Mouse (Mus musculus): ENCODE data around the gene Rdh14. TPM values are rescaled to one million over a fixed set of nuclear protein-coding genes. Genes with fewer than 3 reads are reported as not detected.
A peak's percentile ranks its signal among the peaks of the same experiment; 100 is the strongest.

Gene Rdh14
- 27.0 and 28.4 TPM in 2 replicates for polyA plus RNA-seq (2015; fragmentation: Nextera tagmentation; extraction: Ambion mirVana)

- Histone ChIP-seq H3K4me1 (peaks cover 9% of the 10 kb centered on the region), H3K36me3 (ENCODE audit: poor library complexity, severe bottlenecking) (peaks cover 8% of the 10 kb centered on the region; the same call in 1 of the 2 replicates), H3K4me3 (peak within 1 kb of the TSS; percentile 82), H3K9me3 (replicated peaks) (no peaks in the 10 kb centered on the region), H3K4me2 (peak within 1 kb of the TSS; percentile 83), H3K27me3 (no peaks in the 10 kb centered on the region), H3K9ac (peak within 1 kb of the TSS; percentile 94), H3K27ac (peak within 1 kb of the TSS; percentile 87)
- ATAC-seq: peak; percentile 98
- WGBS: under 1% methylated on average over 53 of the region's 53 CpGs
These were observed at the start of gene Rdh14 for GRCm38 (mm10) chr12:10390671-10391441. Gene Rdh14, plus strand, starts transcription at chr12:10390772.

- H3K9me3 ChIP-seq (replicated peaks): no peaks in the 10 kb centered on the region
- 51% methylated on average over 3 of the region's 3 CpGs for WGBS
- ATAC-seq: no peak
These were observed 39.9 kb upstream of the Rdh14 start for GRCm38 (mm10) chr12:10350706-10351105.

GRCm38 (mm10) chr12:10357756-10358155 lies 32.8 kb upstream of the Rdh14 start:
- no peaks in the 10 kb centered on the region for H3K4me1 ChIP-seq
- H3K4me3 ChIP-seq: no peak overlapping the region
- no peaks in the 10 kb centered on the region for H3K36me3 ChIP-seq (ENCODE audit: poor library complexity, severe bottlenecking)
- no peaks in the 10 kb centered on the region for H3K27me3 ChIP-seq
- H3K9ac ChIP-seq: no peak overlapping the region
- H3K27ac ChIP-seq: no peak overlapping the region
- no peak overlapping the region for H3K4me2 ChIP-seq
- 63% methylated on average over 6 of the region's 6 CpGs for WGBS
- no peak for ATAC-seq
- no peaks in the 10 kb centered on the region for H3K9me3 ChIP-seq (replicated peaks)

More at GRCm38 (mm10) chr12:10350706-10351105, 39.9 kb upstream of the Rdh14 start:
- no peak overlapping the region for H3K9ac ChIP-seq
- H3K4me3 ChIP-seq: no peak overlapping the region
- H3K27ac ChIP-seq: no peak overlapping the region
- H3K36me3 ChIP-seq (ENCODE audit: poor library complexity, severe bottlenecking): no peaks in the 10 kb centered on the region
- no peaks in the 10 kb centered on the region for H3K4me1 ChIP-seq
- H3K27me3 ChIP-seq: no peaks in the 10 kb centered on the region
- no peak overlapping the region for H3K4me2 ChIP-seq

GRCm38 (mm10) chr12:10369673-10370072 lies 20.9 kb upstream of the Rdh14 start, which contains the start of gene Nt5c1b:
Gene Nt5c1b, plus strand, starts transcription at chr12:10369973.
- no peak for ATAC-seq
- 82% methylated on average over 3 of the region's 3 CpGs for WGBS
- H3K27ac ChIP-seq: no peak within 1 kb of the TSS

GRCm38 (mm10) chr12:10400788-10401187 lies 10.2 kb downstream of the Rdh14 start:
- no peak overlapping the region for H3K4me3 ChIP-seq
- ATAC-seq: no peak
- WGBS: 79% methylated on average over 1 of the region's 1 CpGs
- H3K27me3 ChIP-seq: no peaks in the 10 kb centered on the region
- no peak overlapping the region for H3K9ac ChIP-seq
- H3K27ac ChIP-seq: no peak overlapping the region
- no peaks in the 10 kb centered on the region for H3K9me3 ChIP-seq (replicated peaks)
- no peaks in the 10 kb centered on the region for H3K4me1 ChIP-seq
- no peaks in the 10 kb centered on the region for H3K36me3 ChIP-seq (ENCODE audit: poor library complexity, severe bottlenecking)
- H3K4me2 ChIP-seq: no peak overlapping the region

More at GRCm38 (mm10) chr12:10369673-10370072, 20.9 kb upstream of the Rdh14 start, which contains the start of gene Nt5c1b:
- H3K4me1 ChIP-seq: no peaks in the 10 kb centered on the region
- no peak within 1 kb of the TSS for H3K4me3 ChIP-seq
- no peak within 1 kb of the TSS for H3K4me2 ChIP-seq
- no peaks in the 10 kb centered on the region for H3K27me3 ChIP-seq
- no peaks in the 10 kb centered on the region for H3K9me3 ChIP-seq (replicated peaks)
- H3K9ac ChIP-seq: no peak within 1 kb of the TSS
- H3K36me3 ChIP-seq (ENCODE audit: poor library complexity, severe bottlenecking): no peaks in the 10 kb centered on the region

- ATAC-seq: no peak
- H3K4me1 ChIP-seq: no peaks in the 10 kb centered on the region
- H3K9me3 ChIP-seq (replicated peaks): no peaks in the 10 kb centered on the region
- H3K9ac ChIP-seq: no peak overlapping the region
- H3K4me2 ChIP-seq: no peak overlapping the region
- H3K4me3 ChIP-seq: no peak overlapping the region
- WGBS: 92% methylated on average over 9 of the region's 9 CpGs
- no peaks in the 10 kb centered on the region for H3K36me3 ChIP-seq (ENCODE audit: poor library complexity, severe bottlenecking)
- H3K27ac ChIP-seq: no peak overlapping the region
- no peaks in the 10 kb centered on the region for H3K27me3 ChIP-seq
These were observed 12.0 kb downstream of the Rdh14 start for GRCm38 (mm10) chr12:10402421-10403115.

- Histone ChIP-seq H3K4me1 (no peaks in the 10 kb centered on the region), H3K27ac (no peak overlapping the region), H3K4me2 (no peak overlapping the region), H3K9me3 (replicated peaks) (no peaks in the 10 kb centered on the region), H3K36me3 (ENCODE audit: poor library complexity, severe bottlenecking) (no peaks in the 10 kb centered on the region), H3K4me3 (no peak overlapping the region), H3K27me3 (no peaks in the 10 kb centered on the region), H3K9ac (no peak overlapping the region)
- WGBS: 92% methylated on average over 3 of the region's 3 CpGs
- ATAC-seq: no peak
These were observed 20.1 kb downstream of the Rdh14 start for GRCm38 (mm10) chr12:10410511-10411179.

- Histone ChIP-seq H3K36me3 (ENCODE audit: poor library complexity, severe bottlenecking) (no peaks in the 10 kb centered on the region), H3K27ac (no peak overlapping the region), H3K9me3 (replicated peaks) (no peaks in the 10 kb centered on the region), H3K9ac (no peak overlapping the region), H3K27me3 (no peaks in the 10 kb centered on the region), H3K4me2 (no peak overlapping the region), H3K4me1 (no peaks in the 10 kb centered on the region), H3K4me3 (no peak overlapping the region)
- WGBS: 77% methylated on average over 1 of the region's 1 CpGs
- no peak for ATAC-seq
These were observed 20.9 kb downstream of the Rdh14 start for GRCm38 (mm10) chr12:10411453-10411852.

GRCm38 (mm10) chr12:10422347-10422746 lies 31.8 kb downstream of the Rdh14 start:
- H3K36me3 ChIP-seq (ENCODE audit: poor library complexity, severe bottlenecking): no peaks in the 10 kb centered on the region
- H3K4me1 ChIP-seq: no peaks in the 10 kb centered on the region
- WGBS: 85% methylated on average over 3 of the region's 3 CpGs

GRCm38 (mm10) chr12:10425982-10426863 lies 35.7 kb downstream of the Rdh14 start:
- no peaks in the 10 kb centered on the region for H3K36me3 ChIP-seq (ENCODE audit: poor library complexity, severe bottlenecking)
- WGBS: 77% methylated on average over 9 of the region's 9 CpGs
- H3K27ac ChIP-seq: no peak overlapping the region
- no peak overlapping the region for H3K9ac ChIP-seq
- no peak for ATAC-seq
- no peaks in the 10 kb centered on the region for H3K27me3 ChIP-seq
- no peak overlapping the region for H3K4me3 ChIP-seq
- no peaks in the 10 kb centered on the region for H3K9me3 ChIP-seq (replicated peaks)
- no peaks in the 10 kb centered on the region for H3K4me1 ChIP-seq
- no peak overlapping the region for H3K4me2 ChIP-seq

More at GRCm38 (mm10) chr12:10422347-10422746, 31.8 kb downstream of the Rdh14 start:
- H3K9ac ChIP-seq: no peak overlapping the region
- no peaks in the 10 kb centered on the region for H3K9me3 ChIP-seq (replicated peaks)
- no peak overlapping the region for H3K4me3 ChIP-seq
- no peaks in the 10 kb centered on the region for H3K27me3 ChIP-seq
- H3K4me2 ChIP-seq: no peak overlapping the region
- ATAC-seq: no peak
- no peak overlapping the region for H3K27ac ChIP-seq

GRCm38 (mm10) chr12:10430999-10431398 lies 40.4 kb downstream of the Rdh14 start:
- Histone ChIP-seq H3K27ac (no peak overlapping the region), H3K36me3 (ENCODE audit: poor library complexity, severe bottlenecking) (no peaks in the 10 kb centered on the region), H3K9me3 (replicated peaks) (no peaks in the 10 kb centered on the region), H3K27me3 (no peaks in the 10 kb centered on the region), H3K4me2 (no peak overlapping the region), H3K9ac (no peak overlapping the region), H3K4me3 (no peak overlapping the region), H3K4me1 (no peaks in the 10 kb centered on the region)
- no peak for ATAC-seq
- 94% methylated on average over 1 of the region's 1 CpGs for WGBS
